Mouse (Mus musculus) limb, embryonic 13.5 days (tissue): ENCODE results near the gene Lst1. TPM values are rescaled to one million over a fixed set of nuclear protein-coding genes. Genes with fewer than 3 reads are reported as not detected.

ENCODE experiments used
- microRNA-seq: library from miRNA; unstranded; fragments of <30 nt; microRNA quantifications from one replicate; pipeline ENCODE4, GENCODE M21; 2016
- polyA plus RNA-seq: library from polyadenylated mRNA; unstranded; fragments of >200 nt; fragmentation: Nextera tagmentation; extraction: Ambion mirVana; gene quantifications from 2 replicates; pipeline ENCODE4 v1.2.1, GENCODE M21; 2015

Lst1 gene
- polyA plus RNA-seq, 1 experiment from 2014 or later: 12.1 TPM

Small RNAs within 50 kb of the gene (microRNA-seq; reads per million reads assigned to microRNA genes)
- not detected for gene Mir6973a
- not detected for gene Mir6974

Other genes starting within 250 kb of the Lst1 start
- gene Hspa1b, start 229.2 kb downstream of the Lst1 start, polyA plus RNA-seq: 0.32 and 0.43 TPM in 2 replicates
- not detected in 2 replicates for gene Gm20481, start 218.5 kb downstream of the Lst1 start, polyA plus RNA-seq
- gene Hspa1a, start 216.3 kb downstream of the Lst1 start, polyA plus RNA-seq: 3.7 and 4.4 TPM in 2 replicates
- 0.49 and 0.81 TPM in 2 replicates for gene Hspa1l, start 215.7 kb downstream of the Lst1 start, polyA plus RNA-seq
- 196 and 200 TPM in 2 replicates for gene Lsm2, start 206.6 kb downstream of the Lst1 start, polyA plus RNA-seq
- gene Vars, start 187.5 kb downstream of the Lst1 start, polyA plus RNA-seq: 102 and 110 TPM in 2 replicates
- gene Vwa7, start 171.9 kb downstream of the Lst1 start, polyA plus RNA-seq: 0.17 TPM in 2 replicates
- 7.2 and 8.2 TPM in 2 replicates for gene Sapcd1, start 160.4 kb downstream of the Lst1 start, polyA plus RNA-seq
- gene Msh5, start 141.7 kb downstream of the Lst1 start, polyA plus RNA-seq: 2.6 and 4.6 TPM in 2 replicates
- 247 and 266 TPM in 2 replicates for gene Clic1, start 138.5 kb downstream of the Lst1 start, polyA plus RNA-seq
- gene Ddah2, start 129.4 kb downstream of the Lst1 start, polyA plus RNA-seq: 423 and 428 TPM in 2 replicates
- 0.15 TPM in 1 of 2 replicates, not detected in the other for gene Ly6g6c, start 123.1 kb downstream of the Lst1 start, polyA plus RNA-seq
- gene Mpig6b, start 122.3 kb downstream of the Lst1 start, polyA plus RNA-seq: 0.29 and 0.71 TPM in 2 replicates
- 2.0 and 3.4 TPM in 2 replicates for gene Ly6g6e, start 111.5 kb downstream of the Lst1 start, polyA plus RNA-seq
- 0.57 and 0.65 TPM in 2 replicates for gene Ly6g6d, start 110.4 kb downstream of the Lst1 start, polyA plus RNA-seq
- gene Ly6g6f, start 102.8 kb downstream of the Lst1 start, polyA plus RNA-seq: 0.17 and 0.28 TPM in 2 replicates
- gene Abhd16a, start 99.2 kb downstream of the Lst1 start, polyA plus RNA-seq: 93.1 and 94.9 TPM in 2 replicates
- gene Ly6g5c, start 80.2 kb downstream of the Lst1 start, polyA plus RNA-seq: not detected in 2 replicates
- 0.91 and 1.1 TPM in 2 replicates for gene Ly6g5b, start 73.0 kb downstream of the Lst1 start, polyA plus RNA-seq
- gene Gpank1, start 67.0 kb downstream of the Lst1 start, polyA plus RNA-seq: 21.3 and 21.9 TPM in 2 replicates
- gene Csnk2b, start 66.4 kb downstream of the Lst1 start, polyA plus RNA-seq: 279 and 284 TPM in 2 replicates
- 11.7 and 13.4 TPM in 2 replicates for gene D17H6S53E, start 62.1 kb downstream of the Lst1 start, polyA plus RNA-seq
- 3.2 TPM in 1 of 2 replicates, not detected in the other for gene Apom, start 56.4 kb downstream of the Lst1 start, polyA plus RNA-seq
- gene Bag6, start 53.3 kb downstream of the Lst1 start, polyA plus RNA-seq: 66.7 and 67.2 TPM in 2 replicates
- 217 and 227 TPM in 2 replicates for gene Prrc2a, start 23.5 kb downstream of the Lst1 start, polyA plus RNA-seq
- gene Aif1, start 12.4 kb downstream of the Lst1 start, polyA plus RNA-seq: 9.0 and 10.2 TPM in 2 replicates
- 0.99 and 1.3 TPM in 2 replicates for gene Ltb, start 6.0 kb upstream of the Lst1 start, polyA plus RNA-seq
- 0.27 and 0.36 TPM in 2 replicates for gene Tnf, start 13.6 kb upstream of the Lst1 start, polyA plus RNA-seq
- not detected in 2 replicates for gene Lta, start 16.9 kb upstream of the Lst1 start, polyA plus RNA-seq
- gene Gm16181, start 32.4 kb upstream of the Lst1 start, polyA plus RNA-seq: 0.40 and 0.60 TPM in 2 replicates
- gene Atp6v1g2, start 45.2 kb upstream of the Lst1 start, polyA plus RNA-seq: 4.2 and 5.3 TPM in 2 replicates
- 11.3 and 12.2 TPM in 2 replicates for gene Nfkbil1, start 47.4 kb upstream of the Lst1 start, polyA plus RNA-seq
- 552 and 562 TPM in 2 replicates for gene Ddx39b, start 53.3 kb upstream of the Lst1 start, polyA plus RNA-seq
- 29.1 and 30.8 TPM in 2 replicates for gene H2-D1, start 74.3 kb upstream of the Lst1 start, polyA plus RNA-seq
- gene H2-Q1, start 132.0 kb upstream of the Lst1 start, polyA plus RNA-seq: 0.09 and 0.31 TPM in 2 replicates
- 0.69 and 0.89 TPM in 2 replicates for gene H2-Q2, start 153.8 kb upstream of the Lst1 start, polyA plus RNA-seq
- gene H2-Q4, start 191.2 kb upstream of the Lst1 start, polyA plus RNA-seq: 4.6 and 5.1 TPM in 2 replicates
- gene H2-Q6, start 236.4 kb upstream of the Lst1 start, polyA plus RNA-seq: 1.0 and 1.6 TPM in 2 replicates